Mouse (Mus musculus): ENCODE results near the gene Shq1. TPM values are rescaled to one million over a fixed set of nuclear protein-coding genes. Genes with fewer than 3 reads are reported as not detected.

The Shq1 gene
- total RNA-seq, 1 experiment from 2014 or later, result 8.4 TPM

- DNase-seq, result no peak
These were observed 141.3 kb downstream of the Shq1 start for GRCm38 (mm10) chr6:100529673-100530072.

GRCm38 (mm10) chr6:100528556-100528955 lies 142.4 kb downstream of the Shq1 start:
- peak; percentile 39 for DNase-seq

GRCm38 (mm10) chr6:100527972-100528371 lies 143.0 kb downstream of the Shq1 start:
- DNase-seq, result peak; percentile 30

- DNase-seq, result no peak
These were observed 143.8 kb downstream of the Shq1 start for GRCm38 (mm10) chr6:100527161-100527560.

GRCm38 (mm10) chr6:100526066-100526465 lies 144.9 kb downstream of the Shq1 start:
- no peak for DNase-seq

- no peak for DNase-seq
These were observed 145.5 kb downstream of the Shq1 start for GRCm38 (mm10) chr6:100525496-100525895.

- no peak for DNase-seq
These were observed 148.5 kb downstream of the Shq1 start for GRCm38 (mm10) chr6:100522495-100522894.

GRCm38 (mm10) chr6:100521615-100522398 lies 149.2 kb downstream of the Shq1 start:
- no peak for DNase-seq

GRCm38 (mm10) chr6:100520558-100521099 lies 150.3 kb downstream of the Shq1 start:
- peak; percentile 63 for DNase-seq

GRCm38 (mm10) chr6:100519837-100520236 lies 151.1 kb downstream of the Shq1 start:
- DNase-seq, result peak; percentile 41

Other genes with a start within 250 kb of the Shq1 start
- 0.85 and 2.2 TPM in 2 replicates for gene Gxylt2, start 33.6 kb upstream of the Shq1 start, total RNA-seq (2021)
- 76.3 and 96.5 TPM in 2 replicates for gene Ppp4r2, start 162.5 kb upstream of the Shq1 start, total RNA-seq (2021)

Data from adrenal gland, postnatal 14 days (tissue).